Mouse (Mus musculus): ENCODE data around the gene Dgcr6. TPM values are rescaled to one million over a fixed set of nuclear protein-coding genes. Genes with fewer than 3 reads are reported as not detected.

Gene Dgcr6
- polyA plus RNA-seq, 1 experiment from 2014 or later: 160 TPM

- no peaks in the 10 kb centered on the region for H3K27me3 ChIP-seq (replicated peaks)
- H3K4me1 ChIP-seq: 0 out of 2 replicates have a peak, but pooled peaks cover 7% of the 10 kb centered on the region
- no peak for ATAC-seq (replicated peaks)
Observed at GRCm38 (mm10) chr16:18074611-18075010, 22.0 kb downstream of the Dgcr6 start.

GRCm38 (mm10) chr16:18075201-18075600 lies 22.5 kb downstream of the Dgcr6 start:
- Histone ChIP-seq H3K4me1 (0 out of 2 replicates have a peak, but pooled peaks cover 7% of the 10 kb centered on the region), H3K27me3 (replicated peaks) (no peaks in the 10 kb centered on the region), H3K4me2 (no peak overlapping the region), H3K36me3 (replicated peaks) (peaks cover 9% of the 10 kb centered on the region), H3K9me3 (no peaks in the 10 kb centered on the region), H3K9ac (no peak overlapping the region), H3K4me3 (no peak overlapping the region), H3K27ac (no peak overlapping the region)
- 74% methylated on average over 3 of the region's 3 CpGs for whole genome bisulfite sequencing
- no peak for ATAC-seq (replicated peaks)

More at GRCm38 (mm10) chr16:18074611-18075010, 22.0 kb downstream of the Dgcr6 start:
- no peak overlapping the region for H3K4me3 ChIP-seq
- 84% methylated on average over 5 of the region's 5 CpGs for WGBS
- H3K9ac ChIP-seq: no peak overlapping the region
- H3K4me2 ChIP-seq: no peak overlapping the region
- H3K36me3 ChIP-seq (replicated peaks): peaks cover 13% of the 10 kb centered on the region
- no peak overlapping the region for H3K27ac ChIP-seq
- H3K9me3 ChIP-seq: no peaks in the 10 kb centered on the region

GRCm38 (mm10) chr16:18078314-18079015 lies 25.8 kb downstream of the Dgcr6 start:
- WGBS: 87% methylated on average over 5 of the region's 5 CpGs
- no peaks in the 10 kb centered on the region for H3K9me3 ChIP-seq

GRCm38 (mm10) chr16:18079300-18079699 lies 26.6 kb downstream of the Dgcr6 start:
- Histone ChIP-seq H3K27ac (no peak overlapping the region), H3K4me3 (no peak overlapping the region), H3K27me3 (replicated peaks) (no peaks in the 10 kb centered on the region), H3K9me3 (no peaks in the 10 kb centered on the region), H3K36me3 (replicated peaks) (no peaks in the 10 kb centered on the region), H3K9ac (no peak overlapping the region), H3K4me2 (no peak overlapping the region), H3K4me1 (no peaks in the 10 kb centered on the region)
- ATAC-seq (replicated peaks): no peak
- WGBS: 88% methylated on average over 2 of the region's 2 CpGs

More at GRCm38 (mm10) chr16:18078314-18079015, 25.8 kb downstream of the Dgcr6 start:
- no peak overlapping the region for H3K4me2 ChIP-seq
- no peaks in the 10 kb centered on the region for H3K4me1 ChIP-seq
- H3K4me3 ChIP-seq: no peak overlapping the region
- no peak overlapping the region for H3K27ac ChIP-seq
- no peak for ATAC-seq (replicated peaks)
- no peak overlapping the region for H3K9ac ChIP-seq
- H3K36me3 ChIP-seq (replicated peaks): no peaks in the 10 kb centered on the region
- no peaks in the 10 kb centered on the region for H3K27me3 ChIP-seq (replicated peaks)

- no peak overlapping the region for H3K4me3 ChIP-seq
- H3K9ac ChIP-seq: no peak overlapping the region
- 85% methylated on average over 7 of the region's 7 CpGs for WGBS
- no peak overlapping the region for H3K4me2 ChIP-seq
- H3K27ac ChIP-seq: no peak overlapping the region
- no peaks in the 10 kb centered on the region for H3K4me1 ChIP-seq
- no peaks in the 10 kb centered on the region for H3K9me3 ChIP-seq
- no peak for ATAC-seq (replicated peaks)
- H3K27me3 ChIP-seq (replicated peaks): no peaks in the 10 kb centered on the region
- no peaks in the 10 kb centered on the region for H3K36me3 ChIP-seq (replicated peaks)
Observed at GRCm38 (mm10) chr16:18080171-18080570, 27.5 kb downstream of the Dgcr6 start.

GRCm38 (mm10) chr16:18081149-18081827 lies 28.6 kb downstream of the Dgcr6 start:
- Histone ChIP-seq H3K36me3 (replicated peaks) (no peaks in the 10 kb centered on the region), H3K27me3 (replicated peaks) (no peaks in the 10 kb centered on the region), H3K4me3 (no peak overlapping the region), H3K27ac (no peak overlapping the region), H3K4me1 (no peaks in the 10 kb centered on the region), H3K9ac (no peak overlapping the region), H3K4me2 (no peak overlapping the region), H3K9me3 (no peaks in the 10 kb centered on the region)
- 84% methylated on average over 10 of the region's 10 CpGs for WGBS
- ATAC-seq (replicated peaks): no peak

- H3K36me3 ChIP-seq (replicated peaks): no peaks in the 10 kb centered on the region
- no peak for ATAC-seq (replicated peaks)
- H3K4me1 ChIP-seq: no peaks in the 10 kb centered on the region
- 89% methylated on average over 1 of the region's 1 CpGs for WGBS
- H3K4me2 ChIP-seq: no peak overlapping the region
- H3K4me3 ChIP-seq: no peak overlapping the region
- H3K27ac ChIP-seq: no peak overlapping the region
- H3K9me3 ChIP-seq: no peaks in the 10 kb centered on the region
- peaks cover 2% of the 10 kb centered on the region for H3K27me3 ChIP-seq (replicated peaks)
- no peak overlapping the region for H3K9ac ChIP-seq
Observed at GRCm38 (mm10) chr16:18082291-18082690, 29.6 kb downstream of the Dgcr6 start.

GRCm38 (mm10) chr16:18083231-18083951 lies 30.7 kb downstream of the Dgcr6 start:
- no peak overlapping the region for H3K4me2 ChIP-seq
- WGBS: 74% methylated on average over 18 of the region's 18 CpGs
- H3K27me3 ChIP-seq (replicated peaks): peaks cover 13% of the 10 kb centered on the region
- H3K4me3 ChIP-seq: no peak overlapping the region
- no peaks in the 10 kb centered on the region for H3K9me3 ChIP-seq
- H3K9ac ChIP-seq: no peak overlapping the region
- H3K4me1 ChIP-seq: peaks cover 6% of the 10 kb centered on the region
- H3K27ac ChIP-seq: peak overlapping the region; percentile 38; the same call in 1 of the 2 replicates
- no peaks in the 10 kb centered on the region for H3K36me3 ChIP-seq (replicated peaks)
- ATAC-seq (replicated peaks): peak; percentile 45; the same call in 1 of the 2 replicates

- no peak overlapping the region for H3K4me3 ChIP-seq
- no peak for ATAC-seq (replicated peaks)
- H3K27me3 ChIP-seq (replicated peaks): peaks cover 20% of the 10 kb centered on the region
- H3K4me2 ChIP-seq: no peak overlapping the region
- 92% methylated on average over 7 of the region's 7 CpGs for WGBS
- H3K27ac ChIP-seq: no peak overlapping the region
- peaks cover 14% of the 10 kb centered on the region for H3K4me1 ChIP-seq
- no peaks in the 10 kb centered on the region for H3K36me3 ChIP-seq (replicated peaks)
- H3K9me3 ChIP-seq: no peaks in the 10 kb centered on the region
- no peak overlapping the region for H3K9ac ChIP-seq
Observed at GRCm38 (mm10) chr16:18084262-18084661, 31.6 kb downstream of the Dgcr6 start.

- no peak for ATAC-seq (replicated peaks)
- H3K4me3 ChIP-seq: no peak overlapping the region
Observed at GRCm38 (mm10) chr16:18087101-18087500, 34.4 kb downstream of the Dgcr6 start.

GRCm38 (mm10) chr16:18096348-18096747 lies 43.7 kb downstream of the Dgcr6 start:
- Histone ChIP-seq H3K9me3 (no peaks in the 10 kb centered on the region), H3K9ac (no peak overlapping the region), H3K4me3 (no peak overlapping the region), H3K4me2 (no peak overlapping the region), H3K4me1 (no peaks in the 10 kb centered on the region), H3K27ac (no peak overlapping the region), H3K27me3 (replicated peaks) (no peaks in the 10 kb centered on the region), H3K36me3 (replicated peaks) (no peaks in the 10 kb centered on the region)
- 70% methylated on average over 5 of the region's 5 CpGs for WGBS
- no peak for ATAC-seq (replicated peaks)

More at GRCm38 (mm10) chr16:18087101-18087500, 34.4 kb downstream of the Dgcr6 start:
- H3K4me1 ChIP-seq: peaks cover 14% of the 10 kb centered on the region
- H3K9ac ChIP-seq: no peak overlapping the region
- H3K36me3 ChIP-seq (replicated peaks): no peaks in the 10 kb centered on the region
- WGBS: 89% methylated on average over 5 of the region's 5 CpGs
- no peak overlapping the region for H3K4me2 ChIP-seq
- no peak overlapping the region for H3K27ac ChIP-seq
- H3K27me3 ChIP-seq (replicated peaks): peaks cover 20% of the 10 kb centered on the region
- H3K9me3 ChIP-seq: no peaks in the 10 kb centered on the region

GRCm38 (mm10) chr16:18102816-18103215 lies 50.2 kb downstream of the Dgcr6 start:
- WGBS: 89% methylated on average over 4 of the region's 4 CpGs
- no peak for ATAC-seq (replicated peaks)
- no peak overlapping the region for H3K4me3 ChIP-seq

More at GRCm38 (mm10) chr16:18102816-18103215, 50.2 kb downstream of the Dgcr6 start:
- no peaks in the 10 kb centered on the region for H3K36me3 ChIP-seq (replicated peaks)
- H3K4me2 ChIP-seq: no peak overlapping the region
- H3K27me3 ChIP-seq (replicated peaks): no peaks in the 10 kb centered on the region
- H3K4me1 ChIP-seq: no peaks in the 10 kb centered on the region
- no peaks in the 10 kb centered on the region for H3K9me3 ChIP-seq
- no peak overlapping the region for H3K9ac ChIP-seq
- no peak overlapping the region for H3K27ac ChIP-seq

Data from midbrain, embryonic 15.5 days (tissue).